Comparison of ENCODE assay signal across 12 mouse cellular contexts in the genomic region with DNA sequence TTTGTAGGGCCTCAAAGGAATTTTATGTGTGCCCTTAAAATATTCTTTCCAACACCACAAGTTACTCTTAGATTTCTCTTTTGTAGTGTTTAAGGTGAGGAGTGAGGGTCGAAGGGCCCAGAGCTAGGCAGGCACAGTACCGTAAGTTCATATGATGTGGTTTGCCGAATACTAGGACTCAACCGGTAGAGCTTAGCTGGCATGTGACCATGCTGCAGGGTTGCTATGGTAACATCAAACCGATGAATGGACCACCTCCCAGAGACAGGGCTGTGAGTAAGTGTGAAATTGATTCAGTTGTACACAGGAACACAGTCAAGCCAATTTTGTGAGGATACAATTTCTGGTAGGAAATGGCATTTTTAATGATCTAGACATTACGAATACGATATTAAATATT. TPM values are rescaled to one million over a fixed set of nuclear protein-coding genes. Genes with fewer than 3 reads are reported as not detected.
DNase-seq lines count a peak whose midpoint lies in the region; ATAC-seq lines count a peak whose summit lies in the region.
"Had no signal": no experiment of that assay in that cellular context is flagged by ENCODE, and none has a peak within 500 bp of the region (broad histone marks: within the 10 kb centered on the region; RNA-seq: fewer than 3 reads in every experiment).

No protein-coding gene starts in this region.

- no peak overlapping the region for H3K4me2 ChIP-seq in neural tube, embryonic 11.5 days (ENCODE audit: low read depth)
- no peak overlapping the region for H3K4me2 ChIP-seq in hindbrain, embryonic 13.5 days
- H3K4me2 ChIP-seq in midbrain, embryonic 12.5 days (replicated peaks), result no peak overlapping the region

- H3K27me3 ChIP-seq in neural tube, embryonic 11.5 days (ENCODE audit: control insufficient read depth, insufficient read depth, low read length), result no peaks in the 10 kb centered on the region
- H3K27me3 ChIP-seq in hindbrain, embryonic 13.5 days, result peaks cover 20% of the 10 kb centered on the region
- peaks cover 21% of the 10 kb centered on the region for H3K27me3 ChIP-seq in midbrain, embryonic 12.5 days

- peak; percentile 88 for ATAC-seq in neural tube, embryonic 11.5 days (ENCODE audit: insufficient read depth, low FRiP score, low TSS enrichment)
- peak; percentile 84 for ATAC-seq in hindbrain, embryonic 13.5 days (ENCODE audit: low FRiP score)
- peak; percentile 95 for ATAC-seq in midbrain, embryonic 12.5 days (ENCODE audit: low FRiP score, low read depth)
- ATAC-seq: activated CD4-positive, CD25-positive, alpha-beta regulatory T cell, adult 4 months; liver, postnatal 0 days had no signal

- H3K9me3 ChIP-seq in neural tube, embryonic 11.5 days (ENCODE audit: control insufficient read depth, low read length), result no peaks in the 10 kb centered on the region
- H3K9me3 ChIP-seq in hindbrain, embryonic 13.5 days, result no peaks in the 10 kb centered on the region
- no peaks in the 10 kb centered on the region for H3K9me3 ChIP-seq in midbrain, embryonic 12.5 days

- no peaks in the 10 kb centered on the region for H3K4me1 ChIP-seq in neural tube, embryonic 11.5 days (ENCODE audit: control insufficient read depth, insufficient read depth, low read length)
- H3K4me1 ChIP-seq in hindbrain, embryonic 13.5 days (replicated peaks), result peaks cover 21% of the 10 kb centered on the region
- H3K4me1 ChIP-seq in midbrain, embryonic 12.5 days, result peaks cover 5% of the 10 kb centered on the region; the same call in 1 of the 2 replicates

- no peak overlapping the region for H3K27ac ChIP-seq in neural tube, embryonic 11.5 days (ENCODE audit: low read depth, low read length)
- no peak overlapping the region for H3K27ac ChIP-seq in hindbrain, embryonic 13.5 days
- no peak overlapping the region for H3K27ac ChIP-seq in midbrain, embryonic 12.5 days (replicated peaks)

- H3K4me3 ChIP-seq in neural tube, embryonic 11.5 days (ENCODE audit: low read depth, low read length), result no peak overlapping the region
- no peak overlapping the region for H3K4me3 ChIP-seq in hindbrain, embryonic 13.5 days
- H3K4me3 ChIP-seq in midbrain, embryonic 12.5 days, result no peak overlapping the region

- 60% methylated on average over 7 of the region's 7 CpGs for WGBS in neural tube, embryonic 11.5 days
- 36% methylated on average over 7 of the region's 7 CpGs for WGBS in hindbrain, embryonic 13.5 days
- WGBS in midbrain, embryonic 12.5 days, result 36% methylated on average over 7 of the region's 7 CpGs

- H3K36me3 ChIP-seq in neural tube, embryonic 11.5 days (ENCODE audit: control insufficient read depth, insufficient read depth, low read length), result no peaks in the 10 kb centered on the region
- H3K36me3 ChIP-seq in hindbrain, embryonic 13.5 days, result no peaks in the 10 kb centered on the region
- H3K36me3 ChIP-seq in midbrain, embryonic 12.5 days, result no peaks in the 10 kb centered on the region

- H3K9ac ChIP-seq in neural tube, embryonic 11.5 days (ENCODE audit: low read length), result no peak overlapping the region
- H3K9ac ChIP-seq in hindbrain, embryonic 13.5 days, result no peak overlapping the region
- no peak overlapping the region for H3K9ac ChIP-seq in midbrain, embryonic 12.5 days (replicated peaks)
- H3K9ac ChIP-seq: liver, postnatal 0 days had no signal

- DNase-seq in neural tube, embryonic 11.5 days (ENCODE audit: low spot score), result peak; percentile 44
- no peak for DNase-seq in neural tube, embryonic 10.5 days (ENCODE audit: extremely low spot score, low spot score)
- DNase-seq in testis, postnatal 10 days (ENCODE audit: low spot score), result no peak
- DNase-seq in lung, postnatal 25 days (ENCODE audit: low spot score), result no peak
- no peak for DNase-seq in frontal cortex, postnatal 25 days (ENCODE audit: low spot score in 2 of 2)
- DNase-seq in lung, adult 18-20 months, result no peak
- DNase-seq: cerebellum, adult 9-10 months; kidney, postnatal 4 days; liver, postnatal 0 days had no signal

RNA-seq across cellular contexts. Expression of a gene that starts 44.5 kb away (rescaled TPM):
- polyA plus RNA-seq in neural tube, embryonic 11.5 days (2014; fragmentation: Nextera tagmentation; extraction: Ambion mirVana), result 1.8 and 2.5 TPM in 2 replicates
- polyA plus RNA-seq in hindbrain, embryonic 13.5 days (2015; fragmentation: Nextera tagmentation; extraction: Ambion mirVana), result 5.5 and 5.8 TPM in 2 replicates
- 3.8 and 4.0 TPM in 2 replicates for polyA plus RNA-seq in midbrain, embryonic 12.5 days (2016; fragmentation: Nextera tagmentation; extraction: Ambion mirVana)
- polyA plus RNA-seq: activated CD4-positive, CD25-positive, alpha-beta regulatory T cell, adult 4 months had no signal
